Mouse (Mus musculus) embryonic fibroblast, embryonic 13.5 days (primary cell): ENCODE results near the gene Ctla2a.

Experiments used
- CTCF ChIP-seq: IDR thresholded peaks from 2 replicates; pipeline ENCODE4 v1.5.1; 2011; ENCODE audit warnings: mild to moderate bottlenecking, control low read depth, low read length, moderate library complexity, borderline replicate concordance; ENCODE audit not compliant: insufficient read depth
- POLR2A ChIP-seq: IDR thresholded peaks from 2 replicates; pipeline ENCODE4 v1.6.1; 2011; ENCODE audit warnings: low read depth, mild to moderate bottlenecking, control low read depth, low read length, moderate library complexity

GRCm38 (mm10) chr13:60961706-60962105 is 25.3 kb upstream of the Ctla2a start:
- TF ChIP-seq POLR2A (no peak), CTCF (no peak)
